Mouse (Mus musculus) ES-Bruce4 (cell line): ENCODE results near the gene Vsx2. TPM values are rescaled to one million over a fixed set of nuclear protein-coding genes. Genes with fewer than 3 reads are reported as not detected.
A peak's percentile ranks its signal among the peaks of the same experiment; 100 is the strongest.

Experiments
- H3K27ac ChIP-seq: 2 replicates; pipeline ENCODE4 v1.5.1; 2012; ENCODE audit warnings: low read length, inconsistent platforms; ENCODE audit not compliant: insufficient read depth
- H3K27me3 ChIP-seq: 2 replicates; pipeline ENCODE4 v1.6.1; 2012; ENCODE audit warnings: mild to moderate bottlenecking, low read length, inconsistent platforms; ENCODE audit not compliant: control insufficient read depth, poor library complexity, insufficient read depth, severe bottlenecking
- H3K36me3 ChIP-seq: 2 replicates; pipeline ENCODE4 v1.6.1; 2012; ENCODE audit warnings: inconsistent platforms, mild to moderate bottlenecking, low read length, moderate library complexity; ENCODE audit not compliant: control insufficient read depth, poor library complexity, insufficient read depth, severe bottlenecking
- H3K4me1 ChIP-seq: one replicate; pipeline ENCODE4 v1.8.1; 2011; ENCODE audit warnings: low read length; ENCODE audit not compliant: control insufficient read depth, insufficient read depth
- H3K4me3 ChIP-seq: 2 replicates; pipeline ENCODE4 v1.5.1; 2011; ENCODE audit warnings: low read depth, mild to moderate bottlenecking, low read length
- H3K9ac ChIP-seq: 2 replicates; pipeline ENCODE4 v1.6.1; 2012; ENCODE audit warnings: low read depth, mild to moderate bottlenecking, inconsistent platforms; ENCODE audit not compliant: poor library complexity, severe bottlenecking
- H3K9me3 ChIP-seq: replicated peaks from 2 replicates; pipeline ENCODE4 v1.6.1; 2012; ENCODE audit warnings: mild to moderate bottlenecking, low read length, inconsistent platforms; ENCODE audit not compliant: control insufficient read depth, poor library complexity, insufficient read depth, severe bottlenecking
- CTCF ChIP-seq: IDR thresholded peaks from one replicate; pipeline ENCODE4 v1.8.1; 2011; ENCODE audit warnings: low read depth, low read length
- EP300 ChIP-seq: IDR thresholded peaks from 2 replicates; pipeline ENCODE4 v1.6.1; 2011; ENCODE audit warnings: low read depth, low read length; ENCODE audit not compliant: insufficient read depth
- POLR2A ChIP-seq: IDR thresholded peaks from one replicate; pipeline ENCODE4 v1.8.1; 2011; ENCODE audit warnings: low read length; ENCODE audit not compliant: insufficient read depth
- polyA plus RNA-seq: library from polyadenylated mRNA; stranded (reverse); fragments of >200 nt; gene quantifications from 2 replicates; pipeline ENCODE4 v1.2.4, GENCODE M21; 2011; ENCODE audit warnings: low read depth; ENCODE audit not compliant: missing spikeins, insufficient read depth, insufficient read length

Vsx2 gene
- polyA plus RNA-seq, 1 experiment, result 0.18 TPM

GRCm38 (mm10) chr12:84620975-84621374 lies 51.4 kb downstream of the Vsx2 start:
- Histone ChIP-seq H3K4me3 (no peak overlapping the region), H3K36me3 (no peaks in the 10 kb centered on the region), H3K4me1 (peaks cover 1% of the 10 kb centered on the region), H3K9me3 (no peaks in the 10 kb centered on the region), H3K27ac (no peak overlapping the region), H3K9ac (no peak overlapping the region), H3K27me3 (no peaks in the 10 kb centered on the region)
- TF ChIP-seq EP300 (no peak), CTCF (no peak), POLR2A (no peak)

GRCm38 (mm10) chr12:84624601-84625000 lies 55.0 kb downstream of the Vsx2 start:
- H3K4me3 ChIP-seq, result no peak overlapping the region
- peaks cover 1% of the 10 kb centered on the region for H3K4me1 ChIP-seq
- H3K27me3 ChIP-seq, result no peaks in the 10 kb centered on the region
- no peaks in the 10 kb centered on the region for H3K9me3 ChIP-seq
- no peak overlapping the region for H3K9ac ChIP-seq
- H3K36me3 ChIP-seq, result no peaks in the 10 kb centered on the region
- peak overlapping the region; percentile 32; the same call in 1 of the 2 replicates for H3K27ac ChIP-seq
- TF ChIP-seq EP300 (no peak), POLR2A (no peak), CTCF (no peak)

DNA sequence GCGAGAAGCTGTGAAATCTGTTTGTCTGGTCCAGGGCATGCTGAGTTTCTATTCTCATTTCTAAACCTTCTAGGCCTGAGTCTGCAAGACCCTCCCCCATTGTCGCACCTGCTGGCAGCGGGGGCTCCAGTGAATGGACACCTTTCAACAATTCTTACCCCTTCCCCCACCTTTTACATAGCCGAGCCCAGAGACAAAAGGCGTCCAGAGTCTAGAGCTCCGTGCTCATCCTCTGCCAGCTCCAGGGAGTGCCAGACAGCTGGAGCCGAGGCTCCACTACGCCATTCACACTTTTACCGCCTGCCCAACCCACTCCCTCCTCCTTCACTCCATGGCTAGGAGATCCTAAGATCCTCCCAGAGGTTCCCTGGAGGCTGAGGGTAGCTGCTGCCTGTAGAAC lies 55.6 kb downstream of the Vsx2 start:
- TF ChIP-seq EP300, result peak; percentile 91
- TF ChIP-seq POLR2A, result no peak
- Histone ChIP-seq H3K36me3 (no peaks in the 10 kb centered on the region), H3K4me3 (peak overlapping the region; percentile 23), H3K9me3 (no peaks in the 10 kb centered on the region), H3K27ac (no peak overlapping the region), H3K4me1 (peaks cover 1% of the 10 kb centered on the region), H3K9ac (no peak overlapping the region), H3K27me3 (no peaks in the 10 kb centered on the region)

GRCm38 (mm10) chr12:84631867-84632266 lies 62.3 kb downstream of the Vsx2 start:
- H3K36me3 ChIP-seq, result no peaks in the 10 kb centered on the region
- no peaks in the 10 kb centered on the region for H3K27me3 ChIP-seq
- H3K9ac ChIP-seq, result no peak overlapping the region
- no peak for TF ChIP-seq EP300
- no peak overlapping the region for H3K27ac ChIP-seq
- H3K9me3 ChIP-seq, result no peaks in the 10 kb centered on the region
- no peaks in the 10 kb centered on the region for H3K4me1 ChIP-seq
- H3K4me3 ChIP-seq, result no peak overlapping the region

GRCm38 (mm10) chr12:84640253-84640652 lies 70.7 kb downstream of the Vsx2 start:
- Histone ChIP-seq H3K4me1 (peaks cover 2% of the 10 kb centered on the region), H3K9me3 (no peaks in the 10 kb centered on the region), H3K27me3 (0 out of 2 replicates have a peak, but pooled peaks cover 5% of the 10 kb centered on the region), H3K4me3 (peak overlapping the region; percentile 15; the same call in 1 of the 2 replicates), H3K36me3 (no peaks in the 10 kb centered on the region), H3K9ac (no peak overlapping the region), H3K27ac (no peak overlapping the region)
- no peak for TF ChIP-seq POLR2A
- no peak for TF ChIP-seq EP300
- TF ChIP-seq CTCF, result no peak

- peak within 1 kb of the TSS; percentile 45 for H3K4me3 ChIP-seq
- H3K9ac ChIP-seq, result peak within 1 kb of the TSS; percentile 23; the same call in 1 of the 2 replicates
- TF ChIP-seq CTCF, result no peak
- H3K27me3 ChIP-seq, result 0 out of 2 replicates have a peak, but pooled peaks cover 5% of the 10 kb centered on the region
- no peaks in the 10 kb centered on the region for H3K9me3 ChIP-seq
- H3K27ac ChIP-seq, result no peak within 1 kb of the TSS
- H3K36me3 ChIP-seq, result no peaks in the 10 kb centered on the region
- peaks cover 2% of the 10 kb centered on the region for H3K4me1 ChIP-seq
These were observed 71.1 kb downstream of the Vsx2 start, which contains the start of gene Vrtn for GRCm38 (mm10) chr12:84640654-84641053. Gene Vrtn (plus strand): TSS chr12:84641019.

Other genes starting within 250 kb of the Vsx2 start
- 18.4 and 18.7 TPM in 2 replicates for gene Coq6, start 208.1 kb upstream of the Vsx2 start, polyA plus RNA-seq
- gene Fam161b, start 207.9 kb upstream of the Vsx2 start, polyA plus RNA-seq, result 1.3 and 1.4 TPM in 2 replicates
- gene Entpd5, start 160.7 kb upstream of the Vsx2 start, polyA plus RNA-seq, result 5.3 and 8.0 TPM in 2 replicates
- gene Bbof1, start 160.7 kb upstream of the Vsx2 start, polyA plus RNA-seq, result 1.1 and 1.8 TPM in 2 replicates
- gene Rnf113a2, start 152.6 kb upstream of the Vsx2 start, polyA plus RNA-seq, result 19.8 and 20.2 TPM in 2 replicates
- 26.7 and 30.4 TPM in 2 replicates for gene Aldh6a1, start 118.8 kb upstream of the Vsx2 start, polyA plus RNA-seq
- 26.3 and 29.5 TPM in 2 replicates for gene Lin52, start 118.3 kb upstream of the Vsx2 start, polyA plus RNA-seq
- 20.8 and 20.9 TPM in 2 replicates for gene Abcd4, start 47.7 kb downstream of the Vsx2 start, polyA plus RNA-seq
- 3.7 and 3.8 TPM in 2 replicates for gene Vrtn, start 71.3 kb downstream of the Vsx2 start, polyA plus RNA-seq
- 0.67 TPM in 1 of 2 replicates, not detected in the other for gene Syndig1l, start 129.1 kb downstream of the Vsx2 start, polyA plus RNA-seq
- 156 and 180 TPM in 2 replicates for gene Npc2, start 203.4 kb downstream of the Vsx2 start, polyA plus RNA-seq
- gene Isca2, start 203.5 kb downstream of the Vsx2 start, polyA plus RNA-seq, result 44.4 and 46.1 TPM in 2 replicates